Mouse (Mus musculus) adrenal gland, adult 18-20 months (tissue): ENCODE data around the gene Amigo3. TPM values are rescaled to one million over a fixed set of nuclear protein-coding genes. Genes with fewer than 3 reads are reported as not detected.
A peak's percentile ranks its signal among the peaks of the same experiment; 100 is the strongest.

Source experiments
- DNase-seq, 2 experiments: peaks; one replicate each; pipeline ENCODE4 v3.0.0; 2021 to 2022; ENCODE audit warnings: low spot score in 2 of 2
- total RNA-seq, 2 experiments: library from RNA; stranded (reverse); gene quantifications; 1 replicate in 1 of 2; 2 replicates in 1 of 2; pipeline ENCODE4 v1.2.3; 2021

The Amigo3 gene
- total RNA-seq, 2 experiments from 2014 or later = 2.0 to 3.5 TPM

DNA sequence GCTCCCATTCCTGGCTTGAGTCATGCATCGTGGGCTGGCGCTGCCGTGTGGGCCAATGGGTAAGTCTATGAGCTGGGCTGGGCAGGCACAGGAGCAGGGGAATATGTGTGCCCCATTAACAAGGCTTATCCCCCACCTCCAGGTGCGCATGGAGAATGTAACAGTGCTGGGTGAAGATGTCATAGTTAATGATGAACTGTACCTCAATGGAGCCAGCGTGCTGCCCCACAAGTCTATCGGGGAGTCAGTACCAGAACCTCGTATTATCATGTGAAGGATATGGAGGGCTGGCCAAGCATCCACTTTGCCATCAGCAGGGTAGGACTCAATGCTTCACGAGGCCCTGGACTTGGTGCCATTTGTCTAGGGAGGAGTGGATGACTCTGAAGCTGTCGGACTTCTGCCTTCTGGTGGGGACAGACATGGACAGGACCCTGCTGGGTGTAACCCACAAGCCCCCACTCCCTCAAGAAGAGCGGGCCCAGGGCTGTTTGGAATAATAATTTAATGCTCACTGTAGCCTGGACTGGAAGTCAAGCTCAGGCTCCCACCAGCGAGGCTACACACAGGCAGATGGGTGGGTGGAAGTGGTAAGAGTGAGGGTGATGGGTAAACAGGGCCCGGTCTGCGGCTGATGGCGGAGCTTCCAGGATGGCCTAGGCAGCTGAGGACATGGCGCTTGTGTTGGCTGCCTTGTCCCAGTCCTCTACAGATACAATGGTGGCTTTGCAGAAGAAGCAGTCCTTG is 1.6 kb upstream of the Amigo3 start:
- no peak for DNase-seq

DNA sequence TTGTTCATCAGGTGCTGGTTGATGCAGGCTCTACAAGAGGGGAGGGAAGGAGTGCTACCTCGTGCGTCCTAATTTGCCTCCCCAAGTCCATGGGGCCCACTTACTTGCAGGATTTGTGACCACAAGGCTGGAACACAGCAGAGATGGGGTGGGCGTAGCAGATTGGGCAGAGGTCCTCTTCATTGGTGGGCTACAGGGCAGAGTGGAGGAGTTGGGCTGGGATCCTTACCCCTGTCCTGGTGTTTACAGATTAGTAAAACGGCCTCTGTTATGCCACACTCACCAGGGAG is 1.1 kb upstream of the Amigo3 start:
- no peak for DNase-seq

DNA sequence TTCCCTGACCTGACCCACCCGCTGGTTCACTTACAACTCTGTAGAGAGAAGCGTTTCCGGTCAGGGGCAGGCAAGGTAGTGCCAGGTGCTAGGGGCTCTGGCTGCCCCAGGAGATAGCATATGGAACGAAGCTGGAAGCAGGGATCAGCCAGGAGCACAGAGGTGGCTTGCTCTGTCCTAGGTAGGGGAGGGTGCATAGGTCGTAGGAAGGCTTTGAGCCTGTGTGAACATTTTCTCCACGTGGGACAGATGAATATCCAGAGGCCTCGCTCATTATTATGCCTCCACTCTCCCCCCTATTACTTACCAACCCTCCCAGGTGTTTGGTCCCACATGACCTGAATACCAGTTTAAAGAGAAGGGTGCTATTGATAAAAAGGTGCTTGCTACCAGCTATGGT is 548 bp upstream of the Amigo3 start:
- no peak for DNase-seq

DNA sequence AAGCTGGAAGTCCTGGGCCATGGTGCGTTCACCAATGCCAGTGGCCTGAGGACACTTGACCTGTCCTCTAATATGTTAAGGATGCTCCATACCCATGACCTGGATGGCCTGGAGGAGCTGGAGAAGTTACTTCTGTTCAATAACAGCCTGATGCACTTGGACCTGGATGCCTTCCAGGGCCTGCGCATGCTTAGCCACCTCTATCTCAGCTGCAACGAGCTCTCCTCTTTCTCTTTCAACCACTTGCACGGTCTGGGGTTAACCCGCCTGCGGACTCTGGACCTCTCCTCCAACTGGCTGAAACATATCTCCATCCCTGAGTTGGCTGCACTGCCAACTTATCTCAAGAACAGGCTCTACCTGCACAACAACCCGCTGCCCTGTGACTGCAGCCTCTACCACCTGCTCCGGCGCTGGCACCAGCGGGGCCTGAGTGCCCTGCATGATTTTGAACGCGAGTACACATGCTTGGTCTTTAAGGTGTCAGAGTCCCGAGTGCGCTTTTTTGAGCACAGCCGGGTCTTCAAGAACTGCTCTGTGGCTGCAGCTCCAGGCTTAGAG is 786 bp downstream of the Amigo3 start:
- peak in 1 of 2 experiments; percentile 21 for DNase-seq

DNA sequence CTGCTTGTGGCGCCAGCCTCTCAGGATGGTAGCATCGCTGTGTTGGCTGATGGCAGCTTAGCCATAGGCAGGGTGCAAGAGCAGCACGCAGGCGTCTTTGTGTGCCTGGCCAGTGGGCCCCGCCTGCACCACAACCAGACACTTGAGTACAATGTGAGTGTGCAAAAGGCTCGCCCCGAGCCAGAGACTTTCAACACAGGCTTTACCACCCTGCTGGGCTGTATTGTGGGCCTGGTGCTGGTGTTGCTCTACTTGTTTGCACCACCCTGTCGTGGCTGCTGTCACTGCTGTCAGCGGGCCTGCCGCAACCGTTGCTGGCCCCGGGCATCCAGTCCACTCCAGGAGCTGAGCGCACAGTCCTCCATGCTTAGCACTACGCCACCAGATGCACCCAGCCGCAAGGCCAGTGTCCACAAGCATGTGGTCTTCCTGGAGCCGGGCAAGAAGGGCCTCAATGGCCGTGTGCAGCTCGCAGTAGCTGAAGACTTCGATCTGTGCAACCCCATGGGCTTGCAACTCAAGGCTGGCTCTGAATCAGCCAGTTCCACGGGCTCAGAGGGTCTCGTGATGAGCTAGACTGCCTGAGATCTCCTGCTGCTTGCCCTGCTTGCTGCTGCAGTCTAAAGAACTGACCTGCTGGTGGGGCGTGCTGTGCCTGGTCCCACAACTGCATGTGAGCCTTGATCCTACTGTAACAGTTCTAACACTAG is 1.5 kb downstream of the Amigo3 start:
- DNase-seq = peak in 1 of 2 experiments; percentile 17

DNA sequence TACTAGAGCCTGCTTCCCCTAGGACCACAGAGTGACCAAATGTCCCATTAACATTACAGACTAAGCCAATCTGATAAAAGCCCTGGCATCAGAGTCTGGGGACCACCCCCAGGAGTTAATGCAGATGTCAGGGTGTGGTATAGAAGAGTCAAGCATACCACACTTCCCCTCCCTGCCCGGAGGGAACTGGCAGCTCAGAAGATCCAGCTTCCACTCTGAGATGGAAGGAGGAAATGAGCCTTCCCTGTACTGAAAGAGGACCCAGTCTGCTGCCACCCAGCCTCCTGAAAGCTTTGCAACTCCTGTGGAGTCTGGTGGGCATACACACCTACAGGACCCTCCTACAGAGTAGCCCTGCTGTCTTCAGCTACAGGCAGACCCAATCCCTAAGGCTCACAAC is 2.1 kb downstream of the Amigo3 start:
- DNase-seq = no peak

DNA sequence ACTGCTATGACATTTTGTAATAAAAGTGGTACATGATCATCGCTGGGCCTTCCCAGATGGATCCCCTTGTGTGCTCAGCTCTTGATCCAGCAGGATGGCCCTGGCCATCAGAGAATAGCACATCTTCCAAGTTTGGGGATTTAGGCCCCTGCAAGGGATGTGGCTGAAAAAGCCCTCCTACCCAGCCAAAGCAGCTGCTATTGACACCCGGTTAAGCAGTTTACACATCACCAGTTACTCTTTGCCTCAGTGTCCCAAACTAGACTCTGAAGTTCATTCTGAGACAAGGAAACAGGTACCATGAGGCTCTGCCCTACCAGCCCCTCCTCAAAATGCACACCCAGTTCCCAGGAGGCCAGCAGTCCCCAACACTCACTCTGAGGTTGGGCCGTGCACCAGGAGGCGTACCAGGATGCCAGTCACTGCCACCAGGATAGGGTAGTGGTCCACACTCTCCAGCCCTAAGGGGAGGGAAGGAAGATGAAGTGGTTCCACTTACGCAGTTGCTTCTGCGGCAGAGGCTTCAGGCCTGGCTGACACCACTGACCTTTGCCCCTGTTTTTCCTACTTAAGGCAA is 2.8 kb downstream of the Amigo3 start:
- DNase-seq = no peak

DNA sequence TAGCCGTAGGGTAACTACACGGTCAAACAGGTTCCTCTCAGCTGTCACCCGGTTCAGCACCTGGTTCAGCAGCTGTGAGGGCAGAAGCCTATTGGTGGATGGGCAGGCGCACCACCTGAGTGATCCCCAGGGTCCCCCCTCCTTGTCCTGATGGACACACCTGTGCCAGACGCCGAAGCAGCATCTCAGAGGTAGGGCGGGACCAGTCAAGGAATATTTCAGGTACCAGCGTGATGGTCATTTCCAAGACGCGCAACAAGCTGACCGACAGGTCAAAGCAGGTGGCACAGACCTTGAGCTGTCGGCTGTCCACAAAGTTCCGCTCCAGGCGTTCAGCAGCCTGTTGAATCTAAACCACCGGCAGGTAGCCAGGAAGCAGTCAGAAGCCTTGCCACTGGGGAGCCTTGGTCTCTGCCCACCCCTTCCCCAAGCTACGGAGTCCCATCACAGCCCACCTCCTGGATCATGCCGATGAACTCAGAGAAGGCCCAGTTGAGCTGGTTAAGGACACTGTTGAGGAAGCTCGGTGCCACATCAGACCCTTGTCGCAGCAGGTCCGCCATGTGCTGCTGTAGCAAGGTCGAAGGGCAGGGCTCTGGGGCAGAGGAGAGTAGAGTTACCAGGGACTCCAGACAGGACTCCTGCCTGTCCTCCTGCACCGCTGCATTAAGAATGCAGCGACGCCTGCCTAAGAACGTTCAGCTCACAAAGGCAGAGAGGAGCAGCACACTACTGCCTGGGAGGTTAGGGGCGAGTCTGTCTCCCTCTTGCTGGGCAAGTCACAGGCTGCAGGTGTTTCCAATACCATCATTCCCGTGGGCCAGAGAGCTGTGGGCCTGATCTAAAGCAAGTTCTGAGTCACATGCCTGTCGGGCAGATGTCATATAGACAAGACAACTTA is 3.7 kb downstream of the Amigo3 start:
- no peak for DNase-seq

DNA sequence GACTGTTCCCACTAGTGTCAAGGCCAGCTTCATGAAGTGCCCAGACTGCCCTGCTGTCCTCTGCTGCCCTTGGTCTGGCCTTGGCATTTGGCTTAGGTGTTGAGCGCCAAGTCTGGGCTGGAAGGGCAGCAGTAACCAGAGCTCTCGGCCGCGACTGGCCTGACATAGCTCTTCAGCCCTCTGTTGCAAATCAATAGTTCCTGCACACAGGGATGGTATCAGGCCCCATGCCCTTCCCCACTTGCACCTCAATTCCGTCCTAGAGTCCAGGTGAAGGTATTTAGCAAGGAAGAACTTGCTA is 4.3 kb downstream of the Amigo3 start:
- DNase-seq = peak; percentile 51 to 55

DNA sequence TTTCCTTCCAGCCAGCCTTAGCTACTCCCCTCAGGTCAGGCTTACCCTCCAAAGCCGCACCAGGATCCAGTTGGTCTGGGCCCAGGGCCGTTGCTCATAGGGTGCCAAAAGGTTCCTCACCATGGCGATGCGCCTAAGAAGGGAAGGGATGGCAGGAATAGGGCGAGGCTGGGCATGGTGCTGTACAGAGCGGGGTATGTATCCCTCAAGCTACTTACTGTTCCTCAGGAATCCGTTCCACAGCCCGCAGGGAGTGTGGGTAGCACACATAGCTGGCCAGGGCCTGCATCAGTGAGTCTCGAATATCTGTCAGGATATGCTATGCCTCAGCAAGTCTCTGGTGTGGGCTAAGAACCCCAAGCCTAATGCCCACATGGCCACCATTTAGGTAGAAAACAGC is 5.3 kb downstream of the Amigo3 start:
- no peak for DNase-seq

DNA sequence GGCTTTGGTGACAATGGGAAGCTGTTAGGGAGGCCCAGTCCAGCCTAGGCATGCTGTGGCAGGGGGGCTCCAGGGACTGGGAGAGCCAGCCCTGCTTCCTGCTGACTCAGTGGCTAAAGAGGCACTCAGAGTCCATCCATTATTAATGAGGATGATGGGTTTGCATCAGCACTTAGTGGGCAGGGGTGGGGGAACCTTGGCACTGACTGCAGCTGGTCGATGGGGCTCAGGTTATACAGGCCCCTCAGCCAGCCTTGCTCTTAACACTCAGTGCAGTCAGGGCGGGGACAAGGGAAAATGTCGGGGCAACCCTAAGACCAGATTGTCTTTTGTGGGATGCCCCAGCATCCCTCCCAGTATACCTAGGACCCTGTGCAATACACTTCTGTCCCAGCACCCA is 9.2 kb downstream of the Amigo3 start:
- DNase-seq = no peak

DNA sequence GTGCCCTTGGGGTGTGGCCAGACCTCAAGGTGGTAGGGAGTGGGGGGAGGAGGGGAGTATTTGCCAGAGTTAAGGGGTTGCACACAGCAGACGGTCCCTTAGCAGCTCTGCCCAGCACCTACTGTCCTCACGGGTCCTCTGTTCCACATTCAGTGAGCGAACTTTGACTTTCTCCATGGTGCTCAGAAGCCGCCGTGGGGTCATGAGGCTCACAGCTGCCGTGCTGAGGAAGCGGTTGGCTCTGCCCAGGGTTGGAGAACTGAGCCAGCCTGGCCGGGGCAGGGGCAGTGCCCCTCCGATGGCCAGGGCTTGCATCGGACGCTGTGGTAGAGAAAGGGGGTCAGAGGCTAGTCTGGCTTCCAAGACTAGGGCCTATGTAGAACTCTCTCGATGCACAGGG is 10.4 kb downstream of the Amigo3 start:
- no peak for DNase-seq

DNA sequence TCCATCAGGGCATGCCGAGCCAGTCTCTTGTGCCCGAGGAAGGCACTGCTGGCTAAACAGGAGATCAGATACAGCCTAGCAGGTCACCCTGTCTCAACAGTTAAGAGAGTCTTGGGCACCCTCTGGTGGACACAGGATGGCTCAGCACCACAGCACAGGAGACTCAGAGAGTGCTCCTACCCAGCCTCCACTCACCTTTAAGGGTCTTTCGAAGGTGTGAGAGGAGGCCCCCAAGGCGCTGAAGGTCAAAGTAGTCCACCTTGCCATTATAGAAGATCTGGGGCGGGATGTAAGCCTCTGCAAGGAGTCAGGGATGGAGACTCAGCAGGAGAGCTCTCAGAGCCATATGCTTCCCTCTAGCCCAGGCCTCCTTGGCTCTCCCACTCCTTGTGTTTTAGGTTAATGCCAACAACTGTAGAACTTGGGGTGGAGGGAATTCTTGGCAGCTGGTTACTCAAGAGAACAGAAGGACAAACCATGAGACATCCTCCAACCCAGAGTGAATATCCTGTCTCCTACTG is 12.6 kb downstream of the Amigo3 start:
- DNase-seq = peak; percentile 57 to 58

DNA sequence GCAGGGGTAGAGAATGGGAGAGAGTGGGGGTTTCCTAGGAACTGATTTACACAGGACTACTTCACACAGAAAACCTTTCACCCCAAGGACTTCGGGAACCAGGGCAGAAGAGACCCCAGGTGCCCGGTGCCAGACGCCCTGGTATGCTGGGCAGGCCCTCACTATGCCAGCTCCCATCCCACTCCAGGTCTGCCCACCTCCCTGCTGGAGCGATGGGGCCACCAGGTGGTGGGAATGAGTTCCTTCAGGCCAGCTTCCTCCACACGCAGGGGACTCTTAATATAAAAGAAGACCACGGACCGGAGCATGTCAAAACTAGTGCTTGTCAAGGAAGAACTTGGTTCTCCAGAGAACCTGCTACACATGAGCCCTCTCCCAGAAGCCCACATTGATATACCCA is 14.2 kb downstream of the Amigo3 start:
- no peak for DNase-seq

DNA sequence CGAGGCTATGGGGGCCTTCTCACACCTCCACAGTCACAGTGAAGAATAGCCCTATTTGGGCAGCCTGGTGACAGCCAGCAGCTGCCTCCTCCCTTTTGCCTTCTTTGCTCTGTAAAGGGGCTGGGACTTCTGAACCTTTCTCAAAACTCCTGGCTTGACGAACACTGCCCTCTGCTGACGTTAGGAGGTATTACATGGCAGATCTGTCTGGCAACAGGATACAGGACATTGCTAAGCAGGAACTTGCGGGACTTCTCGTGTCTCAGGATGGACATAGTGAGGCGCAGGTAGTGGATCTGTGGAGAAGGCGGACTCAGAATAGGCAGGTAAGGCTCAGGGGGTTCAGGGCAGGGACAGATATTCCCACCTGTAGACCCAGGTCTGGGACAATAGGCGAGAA is 14.9 kb downstream of the Amigo3 start:
- peak; percentile 82 to 84 for DNase-seq

DNA sequence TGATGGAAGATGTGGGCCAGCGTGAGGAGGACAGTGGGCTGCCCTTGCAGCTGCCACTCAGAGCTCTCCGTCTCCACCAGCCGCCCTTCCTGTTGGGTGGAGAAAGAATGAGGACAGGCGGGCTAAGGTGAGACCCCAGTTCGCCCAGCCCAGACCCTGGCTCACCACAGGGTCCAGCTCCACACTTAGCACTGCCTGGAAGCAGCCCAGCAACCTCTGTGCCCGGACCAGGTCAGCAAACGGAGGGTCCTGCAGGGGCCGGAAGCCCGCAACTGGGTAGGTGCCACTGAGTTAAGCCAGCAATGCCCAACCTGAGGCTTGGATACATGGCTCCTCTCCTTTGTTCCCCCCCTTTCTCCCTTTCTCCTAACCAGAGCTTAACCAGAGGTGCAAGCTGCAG is 16.0 kb downstream of the Amigo3 start:
- no peak for DNase-seq

DNA sequence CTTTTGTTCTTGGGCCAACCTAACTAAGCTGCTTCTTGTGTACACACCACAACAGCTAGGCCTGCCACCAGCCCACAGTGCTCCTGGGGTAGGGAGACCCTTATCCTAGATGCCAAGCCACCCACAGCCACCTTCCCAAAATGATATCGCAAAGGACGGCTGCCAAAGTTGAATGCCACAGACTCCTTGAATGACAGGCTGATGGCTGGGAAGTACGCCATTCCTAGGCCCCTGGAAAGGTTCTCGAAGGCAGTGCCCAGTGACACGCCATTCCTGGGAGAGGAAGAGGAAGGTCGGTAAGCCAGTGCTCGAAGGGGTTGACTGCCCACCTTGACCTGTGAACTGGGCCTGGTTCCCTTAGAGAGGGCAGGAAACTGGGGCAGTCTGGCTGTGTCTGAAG is 16.6 kb downstream of the Amigo3 start:
- no peak for DNase-seq

DNA sequence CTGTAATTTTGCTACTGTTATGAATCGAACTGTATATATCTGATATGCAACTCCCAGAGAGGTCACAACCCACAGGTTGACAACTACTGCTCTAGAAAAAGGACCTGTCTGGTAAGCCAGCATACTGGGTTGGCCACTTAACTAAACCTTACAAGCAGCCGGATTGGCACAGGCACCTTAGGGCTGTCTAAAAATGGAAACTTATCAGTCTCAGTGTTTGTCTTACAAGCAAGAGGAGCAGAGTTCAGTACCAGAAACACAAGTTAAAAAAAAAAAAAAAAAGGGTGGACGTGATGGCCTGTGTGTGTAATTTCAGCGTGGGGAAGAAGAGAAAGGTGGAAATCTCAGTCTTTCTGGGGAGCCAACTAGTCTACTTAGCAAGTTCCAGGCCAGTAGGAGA is 18.8 kb downstream of the Amigo3 start:
- no peak for DNase-seq

DNA sequence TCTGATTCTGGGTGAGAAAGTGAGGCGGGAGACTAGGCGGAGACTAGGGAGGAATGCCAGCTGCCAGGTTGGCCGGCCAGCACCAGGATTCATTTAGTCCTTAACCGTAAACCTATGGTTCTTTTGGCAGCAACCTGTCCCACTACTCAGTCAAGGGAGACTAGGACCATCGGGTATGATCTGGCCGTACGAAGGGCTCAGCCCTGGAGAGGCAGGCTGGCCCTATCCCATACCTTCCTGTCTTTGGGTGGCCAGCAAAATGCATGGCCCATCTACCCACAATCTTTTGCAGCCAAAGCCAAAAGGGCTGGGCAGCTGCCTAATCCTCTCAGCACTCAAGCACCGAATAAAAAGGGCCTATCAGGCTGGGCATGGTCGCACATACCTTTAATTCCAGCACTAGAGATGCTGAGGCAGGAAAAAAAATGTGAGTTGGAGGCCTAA is 19.5 kb downstream of the Amigo3 start:
- DNase-seq = no peak

DNA sequence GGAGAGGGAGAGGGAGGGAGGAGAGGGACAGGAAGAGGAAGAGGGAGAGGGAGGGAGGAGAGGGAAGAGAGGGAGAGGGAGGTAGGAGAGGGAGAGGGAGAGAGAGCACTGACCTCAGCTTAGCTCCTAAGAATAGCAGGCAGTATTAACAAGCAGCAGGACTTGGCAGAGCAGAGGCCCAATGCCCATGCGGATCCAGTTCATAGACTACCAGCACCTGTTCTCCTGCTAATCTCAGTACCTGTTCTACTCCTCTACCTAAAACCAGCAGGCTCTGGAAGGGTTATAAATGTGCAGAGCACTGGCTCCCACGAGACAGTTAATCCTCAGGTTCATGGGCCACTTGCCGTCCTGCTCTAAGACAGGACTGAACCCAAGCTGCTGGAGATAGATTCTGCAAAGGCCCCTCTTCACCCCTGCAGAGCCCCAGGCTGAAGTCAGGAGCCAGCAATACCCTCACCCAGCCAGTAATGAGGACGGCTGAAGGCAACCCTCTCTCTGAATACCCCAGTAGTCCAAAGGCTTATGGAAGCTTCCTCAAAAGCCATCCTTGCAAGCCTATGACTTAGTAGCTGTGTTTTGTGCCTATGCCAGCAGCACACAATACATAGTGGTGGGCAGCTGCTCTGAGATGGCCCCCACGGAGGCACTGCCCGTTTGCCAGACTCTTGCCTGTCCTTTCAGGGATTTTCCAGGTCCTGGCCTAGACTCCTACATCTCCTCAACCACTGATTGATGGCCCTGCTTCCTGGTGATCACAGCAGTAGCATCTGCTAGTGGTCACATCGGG is 20.4 kb downstream of the Amigo3 start:
- no peak for DNase-seq
